Mouse (Mus musculus): Measurements from ENCODE around the gene Tmem200c. TPM values are rescaled to one million over a fixed set of nuclear protein-coding genes. Genes with fewer than 3 reads are reported as not detected.

Tmem200c gene
- 0.10 and 0.47 TPM in 2 replicates for polyA plus RNA-seq (2012; rRNA removed; ENCODE audit: low replicate concordance)

DNA sequence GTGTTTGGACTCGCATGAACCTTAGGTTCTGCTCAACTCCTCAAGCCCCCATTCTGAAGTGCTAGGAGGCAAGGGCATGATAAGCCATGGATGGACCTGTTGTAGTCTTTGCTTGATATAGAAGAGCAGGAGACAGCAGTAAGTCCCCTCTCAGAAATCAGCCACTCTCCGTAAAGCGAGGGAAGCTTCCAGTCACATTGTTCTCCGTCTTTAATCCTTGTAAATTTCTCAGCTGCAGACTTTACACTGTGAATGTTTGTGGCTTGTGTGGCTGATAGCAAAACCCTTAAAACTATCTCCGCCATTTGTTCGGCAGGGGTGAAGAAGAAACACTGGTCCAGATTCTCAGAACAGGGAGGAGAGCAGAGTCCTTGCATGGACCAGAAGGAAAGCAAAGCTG, at the start of gene Tmem200c:
Tmem200c (plus strand) TSS at position 301 of the 400 bp plus-strand sequence.

Other genes starting within 250 kb of the Tmem200c start
- gene Epb41l3, start 249.1 kb downstream of the Tmem200c start, polyA plus RNA-seq (2012; rRNA removed; ENCODE audit: low replicate concordance) = 3.1 and 3.2 TPM in 2 replicates